Mouse (Mus musculus) stomach, adult 2 months (tissue): ENCODE measurements around the gene Zfp462. TPM values are rescaled to one million over a fixed set of nuclear protein-coding genes. Genes with fewer than 3 reads are reported as not detected.

ENCODE experiments used
- polyA plus RNA-seq: library from polyadenylated mRNA; depleted of rRNA; stranded (reverse); fragments of >200 nt; gene quantifications from 2 replicates; pipeline ENCODE4 v1.2.3, GENCODE M21; 2012; rRNA removed

Zfp462 gene
- polyA plus RNA-seq = 0.56 and 1.8 TPM in 2 replicates

GRCm38 (mm10) chr4:54944921-54945430 lies at the start of gene Zfp462:
Gene Zfp462 (plus strand): TSS chr4:54945048.

